In genomic region chr4:154293735-154294201, GRCm38 (mm10) we compare ENCODE assay signal across 11 mouse cellular contexts. TPM values are rescaled to one million over a fixed set of nuclear protein-coding genes. Genes with fewer than 3 reads are reported as not detected.
DNase-seq lines count a peak whose midpoint lies in the region; ATAC-seq lines count a peak whose summit lies in the region.
"Had no signal": no experiment of that assay in that cellular context is flagged by ENCODE, and none has a peak within 500 bp of the region (broad histone marks: within the 10 kb centered on the region; RNA-seq: fewer than 3 reads in every experiment).

No protein-coding gene starts in this region.

- H3K27ac ChIP-seq in heart, embryonic 15.5 days, result 0 out of 2 replicates have a peak overlapping the region, but pooled peaks have one; percentile 39
- H3K27ac ChIP-seq in embryonic facial prominence, embryonic 13.5 days, result peak overlapping the region; percentile 55; the same call in 1 of the 2 replicates
- peak overlapping the region; percentile 66 for H3K27ac ChIP-seq in liver, embryonic 13.5 days

- no peaks in the 10 kb centered on the region for H3K9me3 ChIP-seq in heart, embryonic 15.5 days (replicated peaks)
- no peaks in the 10 kb centered on the region for H3K9me3 ChIP-seq in embryonic facial prominence, embryonic 13.5 days
- no peaks in the 10 kb centered on the region for H3K9me3 ChIP-seq in liver, embryonic 13.5 days (replicated peaks)

- no peak overlapping the region for H3K9ac ChIP-seq in heart, embryonic 15.5 days
- 0 out of 2 replicates have a peak overlapping the region, but pooled peaks have one; percentile 36 for H3K9ac ChIP-seq in embryonic facial prominence, embryonic 13.5 days
- peak overlapping the region; percentile 9; the same call in 1 of the 2 replicates for H3K9ac ChIP-seq in liver, embryonic 13.5 days

- DNase-seq in heart, postnatal 14 days, result no peak
- DNase-seq in kidney, adult 9 months, result peak; percentile 52
- DNase-seq in liver, embryonic 13.5 days, result no peak
- DNase-seq in adrenal gland, adult 8-10 months, result no peak
- no peak for DNase-seq in urinary bladder, adult 18-20 months (ENCODE audit: low spot score in 2 of 2)
- no peak for DNase-seq in gastrocnemius, postnatal 10 days

- WGBS in heart, embryonic 15.5 days, result 34% methylated on average over 4 of the region's 4 CpGs
- WGBS in embryonic facial prominence, embryonic 13.5 days, result 27% methylated on average over 4 of the region's 4 CpGs
- 52% methylated on average over 4 of the region's 4 CpGs for WGBS in liver, embryonic 13.5 days (ENCODE audit: insufficient replicate concordance)

- H3K4me3 ChIP-seq in heart, embryonic 15.5 days, result no peak overlapping the region
- H3K4me3 ChIP-seq in embryonic facial prominence, embryonic 13.5 days, result no peak overlapping the region
- H3K4me3 ChIP-seq in liver, embryonic 13.5 days (replicated peaks), result no peak overlapping the region

- H3K4me2 ChIP-seq in heart, embryonic 15.5 days, result no peak overlapping the region
- H3K4me2 ChIP-seq in embryonic facial prominence, embryonic 13.5 days, result no peak overlapping the region
- H3K4me2 ChIP-seq in liver, embryonic 13.5 days, result 0 out of 2 replicates have a peak overlapping the region, but pooled peaks have one; percentile 2
- H3K4me2 ChIP-seq: midbrain, embryonic 11.5 days had no signal

- intact Hi-C loops in heart, postnatal 14 days (cut with DNase I), result no loop called here

- ATAC-seq in heart, embryonic 15.5 days (replicated peaks; ENCODE audit: insufficient number of reproducible peaks, insufficient read depth, low FRiP score, low read depth), result peak; percentile 29; the same call in 1 of the 2 replicates
- no peak for ATAC-seq in embryonic facial prominence, embryonic 13.5 days (ENCODE audit: insufficient number of reproducible peaks, insufficient read depth, low FRiP score, low TSS enrichment, low read depth)
- no peak for ATAC-seq in liver, embryonic 13.5 days (ENCODE audit: low read depth)

- H3K27me3 ChIP-seq in heart, embryonic 15.5 days, result peaks cover 2% of the 10 kb centered on the region
- H3K27me3 ChIP-seq in embryonic facial prominence, embryonic 13.5 days, result peaks cover 5% of the 10 kb centered on the region
- peaks cover 10% of the 10 kb centered on the region for H3K27me3 ChIP-seq in liver, embryonic 13.5 days

- no peaks in the 10 kb centered on the region for H3K36me3 ChIP-seq in heart, embryonic 15.5 days
- H3K36me3 ChIP-seq in embryonic facial prominence, embryonic 13.5 days, result no peaks in the 10 kb centered on the region
- no peaks in the 10 kb centered on the region for H3K36me3 ChIP-seq in liver, embryonic 13.5 days

- H3K4me1 ChIP-seq in heart, embryonic 15.5 days (replicated peaks), result peaks cover 21% of the 10 kb centered on the region
- H3K4me1 ChIP-seq in embryonic facial prominence, embryonic 13.5 days, result peaks cover 19% of the 10 kb centered on the region
- H3K4me1 ChIP-seq in liver, embryonic 13.5 days (replicated peaks), result peaks cover 16% of the 10 kb centered on the region

RNA-seq across cellular contexts. Expression of gene Arhgef16, which starts 7.7 kb away (rescaled TPM):
- polyA plus RNA-seq in heart, embryonic 15.5 days (2015; fragmentation: Nextera tagmentation; extraction: Ambion mirVana), result 1.8 and 5.7 TPM in 2 replicates
- total RNA-seq in heart, postnatal 14 days (2021), result under 1 TPM; 0.65 to 0.71 TPM
- polyA plus RNA-seq in embryonic facial prominence, embryonic 13.5 days (2015; fragmentation: Nextera tagmentation; extraction: Ambion mirVana), result 5.9 and 7.7 TPM in 2 replicates
- 4.2 and 5.0 TPM in 2 replicates for polyA plus RNA-seq in liver, embryonic 13.5 days (2015; fragmentation: Nextera tagmentation; extraction: Ambion mirVana)
- under 1 TPM; 0.09 to 0.51 (median 0.32) TPM for total RNA-seq in adrenal gland, adult 8-10 months (2022)
- under 1 TPM; 0.45 to 0.99 TPM for total RNA-seq in gastrocnemius, postnatal 10 days (2021)

RNA-seq across cellular contexts. Expression of gene B230104I21Rik, which starts 42.2 kb away (rescaled TPM):
- polyA plus RNA-seq in heart, embryonic 15.5 days (2015; fragmentation: Nextera tagmentation; extraction: Ambion mirVana), result not detected in 2 replicates
- not detected for total RNA-seq in heart, postnatal 14 days (2021)
- polyA plus RNA-seq in embryonic facial prominence, embryonic 13.5 days (2015; fragmentation: Nextera tagmentation; extraction: Ambion mirVana), result not detected in 2 replicates
- not detected in 2 replicates for polyA plus RNA-seq in liver, embryonic 13.5 days (2015; fragmentation: Nextera tagmentation; extraction: Ambion mirVana)
- total RNA-seq in adrenal gland, adult 8-10 months (2022), result not detected
- total RNA-seq in gastrocnemius, postnatal 10 days (2021), result not detected
- total RNA-seq: left cerebral cortex, postnatal 14 days had no signal
- polyA plus RNA-seq: midbrain, embryonic 11.5 days; neural tube, embryonic 14.5 days had no signal
